Mouse (Mus musculus): ENCODE data around the gene Fcer1g.

Fcer1g gene

GRCm38 (mm10) chr1:171252415-171252814 lies 18.2 kb upstream of the Fcer1g start:
- ChIA-PET CTCF (interaction anchor here in 3 of 4 experiments (0.6 to 2.6 kb wide), 12 partner anchors 10 to 764 kb away, joined by 3 to 12 read pairs (median 6); partner anchors contain the start of genes Tomm40l (in 2 of the 3) and Ppox (in 1 of the 3)), POLR2A (interaction anchor here in 3 of 4 experiments (0.6 to 2.8 kb wide), 27 partner anchors 10 to 275 kb away, joined by 3 to 12 read pairs (median 4); partner anchors contain the start of genes B4galt3 (in 2 of the 3), Cfap126 (in 2 of the 3), Pcp4l1 (in 1 of the 3) and Ppox (in 1 of the 3))

- POLR2A ChIA-PET: interaction anchor here (0.5 to 3.4 kb wide), 43 partner anchors 9 to 343 kb away, joined by 3 to 21 read pairs (median 4); partner anchors contain the start of genes B4galt3 (in 3 of the 4), Cfap126 (in 2 of the 4), Dedd (in 1 of the 4) and Klhdc9 (in 1 of the 4)
- CTCF ChIA-PET: interaction anchor here (0.5 to 2.6 kb wide), 20 partner anchors 9 to 764 kb away, joined by 3 to 12 read pairs (median 5); partner anchors contain the start of genes Tomm40l (in 2 of the 4) and Ppox (in 1 of the 4)
These were observed 17.6 kb upstream of the Fcer1g start for GRCm38 (mm10) chr1:171251594-171252324.

- CTCF ChIA-PET: interaction anchor here (0.6 to 2.6 kb wide), 17 partner anchors 9 to 139 kb away, joined by 3 to 12 read pairs (median 4); partner anchors contain the start of genes Ppox (in 1 of the 4) and Tomm40l (in 1 of the 4)
These were observed 16.8 kb upstream of the Fcer1g start, which contains the start of gene Ndufs2 for GRCm38 (mm10) chr1:171250680-171251593. Ndufs2 (minus strand) TSS chr1:171251388.

GRCm38 (mm10) chr1:171249913-171250600 lies 15.9 kb upstream of the Fcer1g start, which contains the start of gene Adamts4:
Adamts4 (plus strand) TSS chr1:171250421.
- POLR2A ChIA-PET: interaction anchor here (0.5 to 3.4 kb wide), 26 partner anchors 9 to 252 kb away, joined by 3 to 21 read pairs (median 4); partner anchors contain the start of genes B4galt3 (in 2 of the 4), Cfap126 (in 1 of the 4), Dedd (in 1 of the 4) and Pcp4l1 (in 1 of the 4)
- CTCF ChIA-PET: interaction anchor here in 3 of 4 experiments (0.5 to 2.6 kb wide), 12 partner anchors 8 to 196 kb away, joined by 3 to 12 read pairs (median 4); partner anchors contain the start of genes Fcer1g (in 1 of the 3) and Tomm40l (in 1 of the 3)

More at GRCm38 (mm10) chr1:171250680-171251593, 16.8 kb upstream of the Fcer1g start, which contains the start of gene Ndufs2:
- POLR2A ChIA-PET: interaction anchor here (0.5 to 3.4 kb wide), 39 partner anchors 9 to 342 kb away, joined by 3 to 21 read pairs (median 4); partner anchors contain the start of genes B4galt3 (in 3 of the 4), Cfap126 (in 1 of the 4), Dedd (in 1 of the 4) and Klhdc9 (in 1 of the 4)

- ChIA-PET POLR2A (interaction anchor here in 3 of 4 experiments (0.5 to 3.4 kb wide), 13 partner anchors 9 to 160 kb away, joined by 3 to 21 read pairs (median 3); partner anchors contain the start of genes B4galt3 (in 2 of the 3) and Usp21 (in 1 of the 3)), CTCF (interaction anchor here in 3 of 4 experiments (0.6 to 1.4 kb wide), 6 partner anchors 10 to 254 kb away, joined by 3 to 4 read pairs (median 3); partner anchors contain the start of gene Ppox (in 1 of the 3))
These were observed 14.4 kb upstream of the Fcer1g start for GRCm38 (mm10) chr1:171248386-171249226.

GRCm38 (mm10) chr1:171247916-171248315 lies 13.8 kb upstream of the Fcer1g start:
- ChIA-PET POLR2A (interaction anchor here in 2 of 4 experiments (0.5 to 3.1 kb wide), 9 partner anchors 10 to 137 kb away, joined by 3 to 14 read pairs (median 3); partner anchors contain the start of genes B4galt3 (in 1 of the 2) and Usp21 (in 1 of the 2)), CTCF (interaction anchor here in 3 of 4 experiments (0.6 to 1.6 kb wide), 9 partner anchors 9 to 254 kb away, joined by 3 to 8 read pairs (median 3); partner anchors contain the start of genes Ppox (in 1 of the 3) and Tomm40l (in 1 of the 3))

- CTCF ChIA-PET: interaction anchor here in 3 of 4 experiments (0.6 to 1.6 kb wide), 22 partner anchors 9 to 159 kb away, joined by 3 to 14 read pairs (median 3); partner anchors contain the start of genes B4galt3 (in 1 of the 3), Ppox (in 1 of the 3) and Tomm40l (in 1 of the 3)
These were observed 13.3 kb upstream of the Fcer1g start for GRCm38 (mm10) chr1:171247453-171247841.

GRCm38 (mm10) chr1:171246709-171247452 lies 12.7 kb upstream of the Fcer1g start:
- CTCF ChIA-PET: interaction anchor here in 3 of 4 experiments (0.6 to 1.6 kb wide), 22 partner anchors 8 to 158 kb away, joined by 3 to 14 read pairs (median 3); partner anchors contain the start of genes B4galt3 (in 1 of the 3), Ppox (in 1 of the 3) and Tomm40l (in 1 of the 3)
- POLR2A ChIA-PET: interaction anchor here (0.6 to 3.1 kb wide), 19 partner anchors 9 to 1278 kb away, joined by 3 to 14 read pairs (median 4); partner anchors contain the start of genes Ppox (in 3 of the 4), B4galt3 (in 2 of the 4), Pcp4l1 (in 1 of the 4) and Usp21 (in 1 of the 4)

More at GRCm38 (mm10) chr1:171247453-171247841, 13.3 kb upstream of the Fcer1g start:
- POLR2A ChIA-PET: interaction anchor here (0.6 to 3.1 kb wide), 14 partner anchors 9 to 136 kb away, joined by 3 to 14 read pairs (median 5); partner anchors contain the start of genes B4galt3 (in 2 of the 4), Ppox (in 2 of the 4) and Pcp4l1 (in 1 of the 4)

- CTCF ChIA-PET: interaction anchor here in 2 of 4 experiments (0.6 to 1.1 kb wide), 2 partner anchors 78 to 127 kb away, joined by 3 read pairs; no protein-coding TSS in a partner anchor
These were observed 11.2 kb upstream of the Fcer1g start for GRCm38 (mm10) chr1:171245353-171245752.

GRCm38 (mm10) chr1:171241952-171242351 lies 7.8 kb upstream of the Fcer1g start:
- ChIA-PET CTCF (interaction anchor here in 1 of 4 experiments (1.1 to 1.9 kb wide), 3 partner anchors 9 to 340 kb away, joined by 3 to 7 read pairs (median 5); partner anchors contain the start of genes Adamts4, Ndufs2 and Ppox), POLR2A (interaction anchor here in 2 of 4 experiments (0.6 to 1.5 kb wide), 9 partner anchors 9 to 123 kb away, joined by 3 to 7 read pairs (median 3); partner anchors contain the start of gene Adamts4 (in 1 of the 2))

More at GRCm38 (mm10) chr1:171245353-171245752, 11.2 kb upstream of the Fcer1g start:
- POLR2A ChIA-PET: interaction anchor here in 3 of 4 experiments (0.6 to 3.1 kb wide), 12 partner anchors 12 to 257 kb away, joined by 3 to 14 read pairs (median 3); partner anchors contain the start of genes B4galt3 (in 2 of the 3), Nit1 (in 1 of the 3), Pcp4l1 (in 1 of the 3) and Pfdn2 (in 1 of the 3)

- CTCF ChIA-PET: interaction anchor here in 1 of 4 experiments (1.1 to 1.9 kb wide), 3 partner anchors 10 to 130 kb away, joined by 3 to 7 read pairs (median 5); partner anchors contain the start of genes Adamts4, Ndufs2 and Ppox
- POLR2A ChIA-PET: interaction anchor here in 2 of 4 experiments (0.6 to 1.8 kb wide), 10 partner anchors 10 to 122 kb away, joined by 3 to 8 read pairs (median 3); partner anchors contain the start of genes Adamts4 (in 1 of the 2), Nit1 (in 1 of the 2) and Pfdn2 (in 1 of the 2)
These were observed 6.7 kb upstream of the Fcer1g start for GRCm38 (mm10) chr1:171240911-171241310.

GRCm38 (mm10) chr1:171239992-171240744 lies 6.0 kb upstream of the Fcer1g start:
- ChIA-PET POLR2A (interaction anchor here in 3 of 4 experiments (0.6 to 1.8 kb wide), 10 partner anchors 10 to 129 kb away, joined by 3 to 8 read pairs (median 4); partner anchors contain the start of genes B4galt3 (in 1 of the 3), Nit1 (in 1 of the 3) and Pfdn2 (in 1 of the 3)), CTCF (interaction anchor here in 2 of 4 experiments (1.1 to 2.9 kb wide), 3 partner anchors 19 to 129 kb away, joined by 3 to 18 read pairs (median 3); partner anchors contain the start of gene Tomm40l (in 1 of the 2))
